Mouse (Mus musculus) kidney, embryonic 14.5 days (tissue): ENCODE measurements around the gene Trim47. TPM values are rescaled to one million over a fixed set of nuclear protein-coding genes. Genes with fewer than 3 reads are reported as not detected.

Experiments
- ATAC-seq: fragments of 200-750 bp; cut with Nextera tagmentation; 2 replicates; pipeline ENCODE4 v1.8.0; 2017; ENCODE audit warnings: moderate number of reproducible peaks, mild to moderate bottlenecking, moderate TSS enrichment, moderate library complexity; ENCODE audit not compliant: low FRiP score, low TSS enrichment
- H3K27ac ChIP-seq: fragments of 300-500 bp; sonication (generic); 2 replicates; pipeline ENCODE4 v1.5.1; 2014; ENCODE audit warnings: low read depth, mild to moderate bottlenecking, low read length, moderate library complexity, mixed read lengths
- H3K27me3 ChIP-seq: fragments of 300-500 bp; sonication (generic); 2 replicates; pipeline ENCODE4 v1.6.1; 2014; ENCODE audit warnings: mild to moderate bottlenecking, low read length; ENCODE audit not compliant: control insufficient read depth, insufficient read depth
- H3K36me3 ChIP-seq: fragments of 300-500 bp; sonication (generic); 2 replicates; pipeline ENCODE4 v1.6.1; 2014; ENCODE audit warnings: low read length, mixed read lengths; ENCODE audit not compliant: control insufficient read depth, insufficient read depth
- H3K4me1 ChIP-seq: fragments of 300-500 bp; sonication (generic); 2 replicates; pipeline ENCODE4 v1.6.1; 2014; ENCODE audit warnings: low read length, mixed read lengths; ENCODE audit not compliant: control insufficient read depth, insufficient read depth
- H3K4me2 ChIP-seq: fragments of 300-500 bp; sonication (generic); replicated peaks from 2 replicates; pipeline ENCODE4 v1.6.1; 2014; ENCODE audit warnings: low read depth, mild to moderate bottlenecking, low read length
- H3K4me3 ChIP-seq: fragments of 300-500 bp; sonication (generic); 2 replicates; pipeline ENCODE4 v1.5.1; 2014; ENCODE audit warnings: mild to moderate bottlenecking, low read length
- H3K9ac ChIP-seq: fragments of 300-500 bp; sonication (generic); 2 replicates; pipeline ENCODE4 v1.6.1; 2014; ENCODE audit warnings: low read depth, mild to moderate bottlenecking, low read length, moderate library complexity
- H3K9me3 ChIP-seq: fragments of 300-500 bp; sonication (generic); 2 replicates; pipeline ENCODE4 v1.6.1; 2016; ENCODE audit warnings: low read length; ENCODE audit not compliant: control insufficient read depth
- WGBS: fragments of 180-500 bp; shearing (Covaris S2); extraction: QIAGEN DNeasy Blood & Tissue Kit; methylation state at CpG from one replicate; pipeline ENCODE4 v1.1.7; 2014; 5-methylcytosine and 5-hydroxymethylcytosine counted together
- polyA plus RNA-seq: library from polyadenylated mRNA; unstranded; fragments of >200 nt; fragmentation: Nextera tagmentation; extraction: Ambion mirVana; gene quantifications from 2 replicates; pipeline ENCODE4 v1.2.1, GENCODE M21; 2014

The Trim47 gene
- polyA plus RNA-seq, 1 experiment from 2014 or later: 12.8 TPM

GRCm38 (mm10) chr11:116058022-116058614 is 68.9 kb downstream of the Trim47 start:
- no peak for ATAC-seq
- Histone ChIP-seq H3K9me3 (no peaks in the 10 kb centered on the region), H3K4me1 (no peaks in the 10 kb centered on the region), H3K4me2 (no peak overlapping the region), H3K4me3 (no peak overlapping the region), H3K27ac (no peak overlapping the region), H3K27me3 (no peaks in the 10 kb centered on the region), H3K9ac (no peak overlapping the region), H3K36me3 (peaks cover 90% of the 10 kb centered on the region)
- WGBS: 76% methylated on average over 12 of the region's 12 CpGs

- Histone ChIP-seq H3K4me2 (no peak overlapping the region), H3K27me3 (no peaks in the 10 kb centered on the region), H3K9ac (no peak overlapping the region), H3K4me3 (no peak overlapping the region), H3K9me3 (no peaks in the 10 kb centered on the region), H3K4me1 (no peaks in the 10 kb centered on the region), H3K36me3 (peaks cover 97% of the 10 kb centered on the region), H3K27ac (no peak overlapping the region)
- ATAC-seq: no peak
- 88% methylated on average over 4 of the region's 4 CpGs for WGBS
These were observed 69.7 kb downstream of the Trim47 start for GRCm38 (mm10) chr11:116057237-116057881.

GRCm38 (mm10) chr11:116055873-116056272 is 71.1 kb downstream of the Trim47 start:
- Histone ChIP-seq H3K4me1 (no peaks in the 10 kb centered on the region), H3K27ac (no peak overlapping the region), H3K27me3 (no peaks in the 10 kb centered on the region), H3K9ac (no peak overlapping the region), H3K36me3 (peaks cover 96% of the 10 kb centered on the region), H3K4me2 (no peak overlapping the region), H3K9me3 (no peaks in the 10 kb centered on the region), H3K4me3 (no peak overlapping the region)
- no peak for ATAC-seq
- WGBS: 94% methylated on average over 11 of the region's 11 CpGs

Other genes starting within 250 kb of the Trim47 start
- gene Smim5, start 227.2 kb downstream of the Trim47 start, polyA plus RNA-seq: 2.3 and 2.9 TPM in 2 replicates
- gene Smim6, start 215.2 kb downstream of the Trim47 start, polyA plus RNA-seq: 9.4 and 9.6 TPM in 2 replicates
- gene Sap30bp, start 193.9 kb downstream of the Trim47 start, polyA plus RNA-seq: 41.4 and 48.1 TPM in 2 replicates
- gene Recql5, start 193.7 kb downstream of the Trim47 start, polyA plus RNA-seq: 13.0 and 19.1 TPM in 2 replicates
- gene Itgb4, start 152.5 kb downstream of the Trim47 start, polyA plus RNA-seq: 1.1 and 2.1 TPM in 2 replicates
- gene Galk1, start 114.5 kb downstream of the Trim47 start, polyA plus RNA-seq: 155 and 166 TPM in 2 replicates
- 1,830 and 1,881 TPM in 2 replicates for gene H3f3b, start 99.2 kb downstream of the Trim47 start, polyA plus RNA-seq
- 24.4 and 37.2 TPM in 2 replicates for gene Unk, start 96.9 kb downstream of the Trim47 start, polyA plus RNA-seq
- gene Unc13d, start 49.2 kb downstream of the Trim47 start, polyA plus RNA-seq: 1.3 and 1.5 TPM in 2 replicates
- gene Wbp2, start 40.2 kb downstream of the Trim47 start, polyA plus RNA-seq: 55.2 and 80.2 TPM in 2 replicates
- 3.2 and 4.1 TPM in 2 replicates for gene Trim65, start 3.9 kb upstream of the Trim47 start, polyA plus RNA-seq
- 111 and 114 TPM in 2 replicates for gene Mrpl38, start 11.7 kb upstream of the Trim47 start, polyA plus RNA-seq
- 19.6 and 36.8 TPM in 2 replicates for gene Fbf1, start 41.0 kb upstream of the Trim47 start, polyA plus RNA-seq
- gene Ten1, start 71.6 kb upstream of the Trim47 start, polyA plus RNA-seq: 74.1 and 76.3 TPM in 2 replicates
- gene Acox1, start 71.8 kb upstream of the Trim47 start, polyA plus RNA-seq: 16.3 and 27.4 TPM in 2 replicates
- 1.4 and 2.6 TPM in 2 replicates for gene Evpl, start 110.9 kb upstream of the Trim47 start, polyA plus RNA-seq
- gene Srp68, start 147.0 kb upstream of the Trim47 start, polyA plus RNA-seq: 60.6 and 85.6 TPM in 2 replicates
- gene Galr2, start 153.7 kb upstream of the Trim47 start, polyA plus RNA-seq: 0.13 TPM in 1 of 2 replicates, not detected in the other
- 49.6 and 66.3 TPM in 2 replicates for gene Exoc7, start 180.0 kb upstream of the Trim47 start, polyA plus RNA-seq
- gene Foxj1, start 208.2 kb upstream of the Trim47 start, polyA plus RNA-seq: 1.2 and 1.8 TPM in 2 replicates